Mouse (Mus musculus) inflammation-experienced regulatory T-cells, adult 6 months (primary cell): ENCODE data around the gene Fam221b. TPM values are rescaled to one million over a fixed set of nuclear protein-coding genes. Genes with fewer than 3 reads are reported as not detected.

Experiments used
- ATAC-seq: one replicate; pipeline ENCODE4 v1.8.0; 2017
- polyA plus RNA-seq, 3 experiments: library from polyadenylated mRNA; unstranded; fragments of 100-300 nt; shearing (Covaris generic); gene quantifications; one replicate each; pipeline ENCODE4 v1.2.1; 2017

Fam221b gene
- polyA plus RNA-seq, 3 experiments from 2014 or later = 2.8 to 3.7 (median 3.4) TPM

DNA sequence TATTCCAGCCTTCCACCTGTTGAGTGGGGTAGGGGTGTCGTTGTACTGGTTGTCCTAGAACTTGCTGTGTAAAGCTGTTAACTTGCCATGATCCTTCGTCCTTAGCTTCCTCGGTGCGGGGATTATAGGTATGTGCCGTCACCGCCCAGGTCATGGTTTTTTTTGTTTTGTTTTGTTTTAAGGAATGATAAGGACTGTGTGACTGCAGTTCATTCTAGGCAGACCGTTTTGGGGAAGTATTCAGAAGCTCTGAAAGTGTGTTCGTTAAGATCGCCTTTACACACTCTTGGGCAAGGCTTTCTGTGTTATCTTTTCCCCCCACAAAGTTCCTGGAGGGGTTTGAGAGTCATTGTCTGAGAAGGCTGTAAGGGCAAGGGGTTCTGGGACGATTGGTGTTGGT lies 56.4 kb downstream of the Fam221b start:
- ATAC-seq = no peak

Other genes with a start within 250 kb of the Fam221b start
- not detected for gene Fam166b, start 240.0 kb downstream of the Fam221b start, polyA plus RNA-seq
- 1 to 10 TPM in 1 of 3 experiments, under 1 TPM in 2; 0.29 to 1.1 (median 0.66) TPM for gene Tesk1, start 227.2 kb downstream of the Fam221b start, polyA plus RNA-seq
- gene Cd72, start 214.5 kb downstream of the Fam221b start, polyA plus RNA-seq = 100 to 1,000 TPM in 1 of 3 experiments, 10 to 100 TPM in 2; 18.7 to 104 (median 96.4) TPM
- 100 to 1,000 TPM; 142 to 164 (median 156) TPM for gene Sit1, start 185.4 kb downstream of the Fam221b start, polyA plus RNA-seq
- 10 to 100 TPM; 36.5 to 72.9 (median 72.1) TPM for gene Ccdc107, start 176.2 kb downstream of the Fam221b start, polyA plus RNA-seq
- gene Arhgef39, start 169.4 kb downstream of the Fam221b start, polyA plus RNA-seq = 10 to 100 TPM in 1 of 3 experiments, 1 to 10 TPM in 2; 5.1 to 10.3 (median 6.2) TPM
- gene Car9, start 162.2 kb downstream of the Fam221b start, polyA plus RNA-seq = under 1 TPM; 0.48 to 0.84 (median 0.79) TPM
- gene Tpm2, start 145.4 kb downstream of the Fam221b start, polyA plus RNA-seq = not detected
- 100 to 1,000 TPM in 1 of 3 experiments, 10 to 100 TPM in 2; 90.0 to 104 (median 99.8) TPM for gene Creb3, start 106.8 kb downstream of the Fam221b start, polyA plus RNA-seq
- gene Tln1, start 106.5 kb downstream of the Fam221b start, polyA plus RNA-seq = 100 to 1,000 TPM in 1 of 3 experiments, 10 to 100 TPM in 2; 77.8 to 132 (median 93.7) TPM
- 10 to 100 TPM; 12.4 to 13.5 (median 12.6) TPM for gene Rgp1, start 90.4 kb downstream of the Fam221b start, polyA plus RNA-seq
- gene Gba2, start 90.3 kb downstream of the Fam221b start, polyA plus RNA-seq = 10 to 100 TPM; 12.8 to 14.6 (median 14.2) TPM
- not detected for gene Msmp, start 84.7 kb downstream of the Fam221b start, polyA plus RNA-seq
- gene Npr2, start 37.2 kb downstream of the Fam221b start, polyA plus RNA-seq = not detected
- under 1 TPM in 1 of 3 experiments, not detected in 2; 0.54 TPM for gene Spag8, start 15.6 kb downstream of the Fam221b start, polyA plus RNA-seq
- gene Hint2, start 12.7 kb downstream of the Fam221b start, polyA plus RNA-seq = 10 to 100 TPM; 30.3 to 47.5 (median 34.2) TPM
- gene Tmem8b, start 174 bp downstream of the Fam221b start, polyA plus RNA-seq = 1 to 10 TPM in 1 of 3 experiments, under 1 TPM in 2; 0.87 to 1.0 (median 0.87) TPM
- not detected for gene Olfr70, start 31.7 kb upstream of the Fam221b start, polyA plus RNA-seq
- not detected for gene Olfr71, start 41.1 kb upstream of the Fam221b start, polyA plus RNA-seq
- not detected for gene Hrct1, start 58.0 kb upstream of the Fam221b start, polyA plus RNA-seq
- gene Spaar, start 60.9 kb upstream of the Fam221b start, polyA plus RNA-seq = under 1 TPM in 1 of 3 experiments, not detected in 2; 0.23 TPM
- not detected for gene Olfr159, start 101.9 kb upstream of the Fam221b start, polyA plus RNA-seq
- not detected for gene Olfr156, start 154.8 kb upstream of the Fam221b start, polyA plus RNA-seq
- under 1 TPM; 0.28 to 0.86 (median 0.56) TPM for gene Olfr157, start 171.1 kb upstream of the Fam221b start, polyA plus RNA-seq
- not detected for gene Olfr155, start 182.4 kb upstream of the Fam221b start, polyA plus RNA-seq
- 1 to 10 TPM; 3.6 to 6.3 (median 5.3) TPM for gene Reck, start 206.4 kb upstream of the Fam221b start, polyA plus RNA-seq